Mouse (Mus musculus) neutrophil, adult 5-6 weeks (primary cell): Measurements from ENCODE around the gene Slc6a14. TPM values are rescaled to one million over a fixed set of nuclear protein-coding genes. Genes with fewer than 3 reads are reported as not detected.

Experiments
- ATAC-seq: fragments of 151-379, 151-347 bp; 2 replicates; pipeline ENCODE4 v1.8.0; 2017; ENCODE audit warnings: mild to moderate bottlenecking, moderate TSS enrichment; ENCODE audit not compliant: insufficient number of reproducible peaks, poor library complexity, low FRiP score, severe bottlenecking; ENCODE audit errors: extremely low read depth
- total RNA-seq: library from RNA; stranded (forward); fragments of 200-1000 nt; gene quantifications from 2 replicates; pipeline ENCODE4 v1.2.3, GENCODE M21; 2017

The Slc6a14 gene
- total RNA-seq, result 5.8 and 8.0 TPM in 2 replicates

DNA sequence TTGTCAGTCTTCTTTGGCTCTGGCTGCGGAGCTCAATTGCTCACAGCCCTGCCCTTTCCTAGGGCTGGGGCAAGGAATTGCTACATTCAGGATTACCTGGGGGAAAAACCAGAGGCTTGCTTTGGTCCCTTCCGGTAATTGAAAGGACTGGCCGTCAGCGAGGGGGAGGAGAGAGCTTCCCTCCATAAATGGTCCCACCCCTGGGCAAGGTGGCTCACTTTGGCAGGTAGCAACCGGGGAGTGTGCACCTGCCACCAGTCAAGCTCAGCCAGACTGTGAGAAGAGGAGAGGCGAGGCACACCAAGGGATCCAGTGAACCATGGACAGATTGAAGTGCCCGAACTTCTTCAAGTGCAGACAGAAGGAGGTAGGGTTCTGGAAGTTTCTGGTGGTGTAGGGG, at the start of gene Slc6a14:
Gene Slc6a14 (plus strand): TSS at position 68 of the 400 bp plus-strand sequence.
- ATAC-seq, result no peak

- ATAC-seq, result no peak
Observed at GRCm38 (mm10) chrX:21670896-21671295, 43.8 kb upstream of the Slc6a14 start.

DNA sequence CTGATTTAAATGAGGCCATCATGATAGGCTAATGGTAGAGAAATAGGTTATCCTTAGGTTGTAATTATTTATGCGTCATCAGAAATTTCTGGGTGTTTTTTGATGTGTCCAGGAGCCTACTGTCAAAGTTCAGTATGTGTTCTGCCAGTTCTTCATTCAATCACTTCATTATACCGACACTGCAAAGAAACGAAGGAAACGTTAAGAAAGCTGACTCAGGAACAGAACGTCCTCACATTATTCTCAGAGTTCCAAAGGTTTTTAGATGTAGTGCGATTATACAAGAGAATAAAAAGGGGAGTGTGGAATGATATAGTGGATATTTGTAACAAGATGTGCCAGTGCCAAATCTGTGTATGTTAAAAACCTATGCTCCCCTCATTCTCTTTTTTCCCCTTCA, 19.5 kb upstream of the Slc6a14 start:
- no peak for ATAC-seq

DNA sequence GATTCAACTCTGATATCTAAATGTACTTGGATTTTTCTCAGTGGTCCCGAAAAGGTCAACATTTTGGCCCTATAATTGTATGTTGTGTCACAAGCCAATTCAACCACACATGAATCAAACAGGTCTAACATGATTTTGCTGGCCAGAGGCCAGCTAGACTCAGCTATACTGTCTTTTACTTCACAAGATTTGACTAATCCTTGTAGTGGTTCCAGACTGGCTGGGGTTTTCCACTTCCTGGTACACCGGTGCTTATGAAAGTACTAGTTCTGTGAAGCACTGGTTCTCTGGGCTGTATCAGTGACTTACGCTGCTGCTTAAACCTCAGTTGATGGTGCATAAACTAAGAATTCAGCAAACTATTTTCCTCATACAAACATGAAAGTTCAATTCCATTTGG, 19.0 kb upstream of the Slc6a14 start:
- no peak for ATAC-seq

- no peak for ATAC-seq
Observed at GRCm38 (mm10) chrX:21701646-21702045, 13.1 kb upstream of the Slc6a14 start.

GRCm38 (mm10) chrX:21704470-21704869, 10.2 kb upstream of the Slc6a14 start:
- ATAC-seq, result no peak

- no peak for ATAC-seq
Observed at GRCm38 (mm10) chrX:21715293-21715692, 597 bp downstream of the Slc6a14 start.

- no peak for ATAC-seq
Observed at GRCm38 (mm10) chrX:21716885-21717284, 2.2 kb downstream of the Slc6a14 start.

DNA sequence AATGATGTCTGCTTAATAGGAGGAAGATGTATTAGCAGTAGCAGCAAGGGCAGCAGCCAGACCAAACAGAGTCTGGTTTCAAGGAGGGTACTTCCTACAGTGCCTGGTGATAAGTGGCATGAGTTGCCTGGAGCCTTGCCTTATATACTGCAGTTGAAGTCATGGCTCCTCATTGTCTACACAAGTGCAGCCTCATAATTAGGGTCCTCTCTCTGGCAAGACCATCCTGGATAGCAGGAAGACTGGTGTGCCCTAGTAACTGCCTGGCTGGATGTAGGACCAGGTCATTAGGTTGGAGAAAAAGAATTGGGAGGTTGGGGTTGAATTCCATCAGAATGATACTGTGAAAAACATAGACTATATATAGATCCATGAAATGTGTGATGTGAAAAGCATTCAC, 30.3 kb downstream of the Slc6a14 start, which contains the start of gene Gm28269:
Gene Gm28269 (minus strand): TSS at position 101 of the 400 bp plus-strand sequence.
- no peak for ATAC-seq

Other genes with a start within 250 kb of the Slc6a14 start
- gene Agtr2, start 230.4 kb upstream of the Slc6a14 start, total RNA-seq, result not detected in 2 replicates
- not detected in 2 replicates for gene Gm28269, start 30.2 kb downstream of the Slc6a14 start, total RNA-seq